Mouse (Mus musculus): ENCODE results near the gene Mcoln2. TPM values are rescaled to one million over a fixed set of nuclear protein-coding genes. Genes with fewer than 3 reads are reported as not detected.

The Mcoln2 gene
- total RNA-seq, 1 experiment: 0.40 TPM

DNA sequence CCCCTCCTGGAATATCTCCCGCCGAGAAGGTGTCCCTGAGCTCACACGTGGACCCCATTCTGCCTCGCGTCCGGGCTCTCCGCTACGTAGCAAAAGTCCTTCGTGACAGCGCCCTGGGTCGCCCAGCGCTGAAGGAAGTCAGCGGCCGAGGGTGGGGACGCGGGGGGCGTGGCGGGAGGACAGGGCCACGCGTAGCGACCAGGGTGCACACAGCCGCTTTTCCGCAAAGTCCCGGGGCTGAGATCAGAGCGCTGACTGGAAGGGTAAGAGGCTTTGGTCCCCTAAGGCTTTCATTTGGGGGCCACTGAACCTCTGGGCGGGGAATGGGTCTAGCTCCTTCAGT is 396 bp downstream of the Mcoln2 start:
- H3K9me3 ChIP-seq (ENCODE audit: control insufficient read depth, insufficient read depth, low read depth, low read length): no peaks in the 10 kb centered on the region
- peaks cover 0 to 5% of the 10 kb centered on the region in 2 experiments; a peak in 1 of 4 replicates for H3K4me1 ChIP-seq (ENCODE audit: control insufficient read depth in 2 of 2, insufficient read depth in 2 of 2, low read length in 2 of 2, poor library complexity in 1 of 2)
- TF ChIP-seq MAFK (IDR thresholded peaks at IDR 0.05; ENCODE audit: insufficient read depth, low read depth, low read length) (no peak), ZC3H11A (IDR thresholded peaks at IDR 0.05; ENCODE audit: borderline replicate concordance, low read depth, low read length) (no peak), CHD2 (IDR thresholded peaks at IDR 0.05; ENCODE audit: low read depth, low read length) (no peak), HCFC1 (IDR thresholded peaks at IDR 0.05; ENCODE audit: borderline replicate concordance, insufficient read depth, low read length) (no peak), ZNF384 (IDR thresholded peaks at IDR 0.05; ENCODE audit: low read depth, low read length) (no peak)
- no peak overlapping the region for H3K27ac ChIP-seq (ENCODE audit: insufficient read depth, low read depth, low read length, poor library complexity, severe bottlenecking)
- in situ Hi-C loops (cut with MboI; ENCODE audit: low sequenced_read_pairs in 2 of 2, unreplicated experiment in 2 of 2): no loop called here
- DNase-seq (ENCODE audit: low read depth, low spot score): no peak
- H3K9ac ChIP-seq (ENCODE audit: insufficient read depth, low read depth, low read length, poor library complexity, severe bottlenecking): 0 out of 2 replicates have a peak overlapping the region, but pooled peaks have one; percentile 28
- H3K36me3 ChIP-seq (ENCODE audit: control insufficient read depth, insufficient read depth, low read length, poor library complexity, severe bottlenecking): no peaks in the 10 kb centered on the region
- H3K4me3 ChIP-seq (ENCODE audit: insufficient read depth in 1 of 2, low read depth in 1 of 2, low read length in 2 of 2, poor library complexity in 1 of 2, severe bottlenecking in 1 of 2): peak overlapping the region; percentile 39 to 50; a peak in 3 of 4 replicates

DNA sequence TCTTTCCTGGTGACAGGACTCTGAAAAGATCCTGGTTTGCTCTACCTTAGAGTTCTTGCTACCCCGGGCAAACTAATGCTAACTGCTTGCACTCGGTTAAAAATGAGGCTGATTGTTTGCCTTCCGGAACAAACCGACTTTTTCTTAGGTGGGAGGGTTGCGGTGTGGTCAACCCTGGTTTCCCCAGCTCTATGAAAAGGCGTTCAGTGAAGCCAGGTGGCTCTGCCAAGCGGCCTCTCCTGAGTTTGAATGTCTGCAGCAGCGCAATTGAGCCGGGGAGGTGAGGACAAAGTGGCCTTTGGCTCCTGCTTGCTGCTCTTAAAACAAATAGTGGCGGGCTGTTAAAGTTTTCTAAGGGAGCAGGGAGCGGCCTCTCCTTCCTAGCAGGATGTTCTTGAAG is 927 bp downstream of the Mcoln2 start:
- TF ChIP-seq MAFK (IDR thresholded peaks at IDR 0.05; ENCODE audit: insufficient read depth, low read depth, low read length) (no peak), ZNF384 (IDR thresholded peaks at IDR 0.05; ENCODE audit: low read depth, low read length) (no peak), HCFC1 (IDR thresholded peaks at IDR 0.05; ENCODE audit: borderline replicate concordance, insufficient read depth, low read length) (no peak), ZC3H11A (IDR thresholded peaks at IDR 0.05; ENCODE audit: borderline replicate concordance, low read depth, low read length) (no peak), CHD2 (IDR thresholded peaks at IDR 0.05; ENCODE audit: low read depth, low read length) (no peak)
- Histone ChIP-seq H3K9me3 (ENCODE audit: control insufficient read depth, insufficient read depth, low read depth, low read length) (no peaks in the 10 kb centered on the region), H3K4me1 (ENCODE audit: control insufficient read depth in 2 of 2, insufficient read depth in 2 of 2, low read length in 2 of 2, poor library complexity in 1 of 2) (peaks cover 0 to 5% of the 10 kb centered on the region in 2 experiments; a peak in 1 of 4 replicates), H3K9ac (ENCODE audit: insufficient read depth, low read depth, low read length, poor library complexity, severe bottlenecking) (no peak overlapping the region), H3K36me3 (ENCODE audit: control insufficient read depth, insufficient read depth, low read length, poor library complexity, severe bottlenecking) (no peaks in the 10 kb centered on the region), H3K27ac (ENCODE audit: insufficient read depth, low read depth, low read length, poor library complexity, severe bottlenecking) (no peak overlapping the region), H3K4me3 (ENCODE audit: insufficient read depth in 1 of 2, low read depth in 1 of 2, low read length in 2 of 2, poor library complexity in 1 of 2, severe bottlenecking in 1 of 2) (no peak overlapping the region)
- in situ Hi-C loops (cut with MboI; ENCODE audit: low sequenced_read_pairs in 2 of 2, unreplicated experiment in 2 of 2): no loop called here
- DNase-seq (ENCODE audit: low read depth, low spot score): no peak

DNA sequence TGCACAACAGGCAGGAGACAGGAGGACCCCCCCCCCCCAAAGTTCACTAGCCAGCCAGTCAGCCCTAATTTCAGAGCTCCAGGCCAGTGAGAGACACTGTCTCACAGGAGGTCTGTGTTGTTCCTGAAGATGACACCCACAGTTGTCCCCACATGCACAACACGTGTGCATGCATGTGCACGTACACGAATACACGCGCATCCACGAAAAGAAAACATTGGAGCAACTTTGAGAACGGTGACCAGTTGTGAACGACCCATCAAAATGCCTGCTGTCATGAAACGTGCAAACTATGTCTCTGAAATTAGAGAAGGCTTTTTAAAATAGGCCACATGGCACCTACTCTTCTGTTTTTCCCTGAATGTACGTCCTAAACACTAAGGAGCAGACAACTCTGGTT is 1.7 kb downstream of the Mcoln2 start:
- Histone ChIP-seq H3K27ac (ENCODE audit: insufficient read depth, low read depth, low read length, poor library complexity, severe bottlenecking) (no peak overlapping the region), H3K9ac (ENCODE audit: insufficient read depth, low read depth, low read length, poor library complexity, severe bottlenecking) (no peak overlapping the region), H3K4me1 (ENCODE audit: control insufficient read depth in 2 of 2, insufficient read depth in 2 of 2, low read length in 2 of 2, poor library complexity in 1 of 2) (peaks cover 0 to 5% of the 10 kb centered on the region in 2 experiments; a peak in 1 of 4 replicates), H3K9me3 (ENCODE audit: control insufficient read depth, insufficient read depth, low read depth, low read length) (no peaks in the 10 kb centered on the region), H3K36me3 (ENCODE audit: control insufficient read depth, insufficient read depth, low read length, poor library complexity, severe bottlenecking) (no peaks in the 10 kb centered on the region), H3K4me3 (ENCODE audit: insufficient read depth in 1 of 2, low read depth in 1 of 2, low read length in 2 of 2, poor library complexity in 1 of 2, severe bottlenecking in 1 of 2) (no peak overlapping the region)
- in situ Hi-C loops (cut with MboI; ENCODE audit: low sequenced_read_pairs in 2 of 2, unreplicated experiment in 2 of 2): no loop called here
- no peak for TF ChIP-seq ZNF384 (IDR thresholded peaks at IDR 0.05; ENCODE audit: low read depth, low read length)
- no peak for TF ChIP-seq MAFK (IDR thresholded peaks at IDR 0.05; ENCODE audit: insufficient read depth, low read depth, low read length)
- TF ChIP-seq HCFC1 (IDR thresholded peaks at IDR 0.05; ENCODE audit: borderline replicate concordance, insufficient read depth, low read length): no peak
- DNase-seq (ENCODE audit: low read depth, low spot score): no peak

DNA sequence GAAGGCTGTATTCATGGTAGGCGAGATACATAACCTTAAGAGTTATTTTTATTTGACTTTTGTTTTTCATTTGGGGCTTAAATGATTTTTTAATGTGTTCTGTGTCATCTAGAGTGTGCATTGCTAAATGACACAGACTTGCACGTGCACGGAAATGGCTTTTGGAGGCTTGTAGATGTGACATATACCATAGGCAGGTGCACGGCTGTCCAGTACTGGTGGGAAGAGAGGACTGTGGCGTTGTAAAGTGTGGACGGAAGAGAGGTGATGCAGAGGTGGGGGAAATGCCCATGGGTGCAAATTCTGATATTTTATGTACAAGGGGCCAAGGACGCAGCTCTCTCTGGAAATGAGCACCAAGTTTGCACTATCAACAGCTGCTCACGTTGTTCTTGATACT is 2.1 kb downstream of the Mcoln2 start:
- H3K36me3 ChIP-seq (ENCODE audit: control insufficient read depth, insufficient read depth, low read length, poor library complexity, severe bottlenecking): no peaks in the 10 kb centered on the region
- no peak for DNase-seq (ENCODE audit: low read depth, low spot score)
- in situ Hi-C loops (cut with MboI; ENCODE audit: low sequenced_read_pairs in 2 of 2, unreplicated experiment in 2 of 2): no loop called here
- H3K27ac ChIP-seq (ENCODE audit: insufficient read depth, low read depth, low read length, poor library complexity, severe bottlenecking): no peak overlapping the region
- H3K9ac ChIP-seq (ENCODE audit: insufficient read depth, low read depth, low read length, poor library complexity, severe bottlenecking): no peak overlapping the region
- H3K4me3 ChIP-seq (ENCODE audit: insufficient read depth in 1 of 2, low read depth in 1 of 2, low read length in 2 of 2, poor library complexity in 1 of 2, severe bottlenecking in 1 of 2): no peak overlapping the region
- H3K4me1 ChIP-seq (ENCODE audit: control insufficient read depth in 2 of 2, insufficient read depth in 2 of 2, low read length in 2 of 2, poor library complexity in 1 of 2): peaks cover 0 to 5% of the 10 kb centered on the region in 2 experiments; a peak in 1 of 4 replicates
- no peaks in the 10 kb centered on the region for H3K9me3 ChIP-seq (ENCODE audit: control insufficient read depth, insufficient read depth, low read depth, low read length)
- TF ChIP-seq CHD2 (IDR thresholded peaks at IDR 0.05; ENCODE audit: low read depth, low read length): no peak
- no peak for TF ChIP-seq HCFC1 (IDR thresholded peaks at IDR 0.05; ENCODE audit: borderline replicate concordance, insufficient read depth, low read length)
- TF ChIP-seq MAFK (IDR thresholded peaks at IDR 0.05; ENCODE audit: insufficient read depth, low read depth, low read length): no peak
- TF ChIP-seq ZC3H11A (IDR thresholded peaks at IDR 0.05; ENCODE audit: borderline replicate concordance, low read depth, low read length): no peak
- TF ChIP-seq ZNF384 (IDR thresholded peaks at IDR 0.05; ENCODE audit: low read depth, low read length): no peak

DNA sequence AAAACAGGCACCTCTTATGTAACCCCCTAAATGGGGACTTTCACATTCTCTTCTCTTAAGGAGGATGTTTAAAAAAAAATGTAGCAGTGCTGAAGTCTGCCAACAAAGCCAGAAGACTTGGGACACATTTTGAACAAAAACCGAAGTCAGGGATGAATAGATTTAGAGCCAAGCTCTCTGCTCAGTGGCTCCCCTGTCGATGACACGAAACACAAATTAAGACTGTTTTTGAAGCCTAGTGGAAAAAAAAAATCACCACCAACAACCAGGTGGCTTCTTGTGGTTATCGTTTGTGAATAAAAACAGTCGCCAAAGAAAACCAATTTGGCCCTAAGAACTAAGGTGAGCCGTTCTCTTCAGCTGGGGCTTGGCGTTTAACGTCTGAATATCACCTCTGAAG is 2.7 kb downstream of the Mcoln2 start:
- Histone ChIP-seq H3K9me3 (ENCODE audit: control insufficient read depth, insufficient read depth, low read depth, low read length) (no peaks in the 10 kb centered on the region), H3K4me1 (ENCODE audit: control insufficient read depth in 2 of 2, insufficient read depth in 2 of 2, low read length in 2 of 2, poor library complexity in 1 of 2) (peaks cover 0 to 5% of the 10 kb centered on the region in 2 experiments; a peak in 1 of 4 replicates), H3K36me3 (ENCODE audit: control insufficient read depth, insufficient read depth, low read length, poor library complexity, severe bottlenecking) (no peaks in the 10 kb centered on the region), H3K4me3 (ENCODE audit: insufficient read depth in 1 of 2, low read depth in 1 of 2, low read length in 2 of 2, poor library complexity in 1 of 2, severe bottlenecking in 1 of 2) (no peak overlapping the region), H3K9ac (ENCODE audit: insufficient read depth, low read depth, low read length, poor library complexity, severe bottlenecking) (no peak overlapping the region), H3K27ac (ENCODE audit: insufficient read depth, low read depth, low read length, poor library complexity, severe bottlenecking) (no peak overlapping the region)
- no peak for TF ChIP-seq HCFC1 (IDR thresholded peaks at IDR 0.05; ENCODE audit: borderline replicate concordance, insufficient read depth, low read length)
- no peak for TF ChIP-seq ZNF384 (IDR thresholded peaks at IDR 0.05; ENCODE audit: low read depth, low read length)
- no peak for TF ChIP-seq ZC3H11A (IDR thresholded peaks at IDR 0.05; ENCODE audit: borderline replicate concordance, low read depth, low read length)
- no peak for TF ChIP-seq MAFK (IDR thresholded peaks at IDR 0.05; ENCODE audit: insufficient read depth, low read depth, low read length)
- TF ChIP-seq CHD2 (IDR thresholded peaks at IDR 0.05; ENCODE audit: low read depth, low read length): no peak
- DNase-seq (ENCODE audit: low read depth, low spot score): no peak
- in situ Hi-C loops (cut with MboI; ENCODE audit: low sequenced_read_pairs in 2 of 2, unreplicated experiment in 2 of 2): no loop called here
